Mouse (Mus musculus) fibroblast of lung, adult 2 months (primary cell): Measurements from ENCODE around the gene Pde7b.

Experiments
- DNase-seq: peaks from one replicate; pipeline ENCODE4 v3.0.0-alpha.2; 2011; ENCODE audit warnings: low read depth

Gene Pde7b

DNA sequence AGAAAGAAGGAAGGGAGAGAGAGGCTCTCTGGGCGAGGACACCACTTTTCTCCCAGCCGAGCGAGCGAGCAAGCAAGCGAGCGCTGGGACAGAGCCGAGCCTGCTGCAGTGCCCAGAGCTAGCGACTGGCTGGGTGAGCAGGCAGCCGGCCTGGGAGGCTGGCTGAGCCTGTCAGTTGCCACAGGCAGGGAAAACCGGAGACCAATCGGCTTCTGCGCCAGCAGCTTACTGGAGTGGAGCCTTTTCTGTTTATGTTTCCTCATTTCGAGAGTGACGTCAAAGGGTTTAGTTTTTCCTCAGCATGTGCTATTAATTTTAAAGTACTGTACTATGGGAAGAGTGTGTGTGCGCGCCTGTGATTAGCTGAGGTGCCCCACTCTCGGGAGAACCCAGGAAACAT, at the start of gene Pde7b:
Gene Pde7b (minus strand): TSS at position 173 of the 400 bp plus-strand sequence.
- DNase-seq = peak; percentile 84

- no peak for DNase-seq
These were observed 47.2 kb upstream of the Pde7b start for GRCm38 (mm10) chr10:20772056-20772455.

GRCm38 (mm10) chr10:20770418-20770888, 45.6 kb upstream of the Pde7b start:
- DNase-seq = no peak

DNA sequence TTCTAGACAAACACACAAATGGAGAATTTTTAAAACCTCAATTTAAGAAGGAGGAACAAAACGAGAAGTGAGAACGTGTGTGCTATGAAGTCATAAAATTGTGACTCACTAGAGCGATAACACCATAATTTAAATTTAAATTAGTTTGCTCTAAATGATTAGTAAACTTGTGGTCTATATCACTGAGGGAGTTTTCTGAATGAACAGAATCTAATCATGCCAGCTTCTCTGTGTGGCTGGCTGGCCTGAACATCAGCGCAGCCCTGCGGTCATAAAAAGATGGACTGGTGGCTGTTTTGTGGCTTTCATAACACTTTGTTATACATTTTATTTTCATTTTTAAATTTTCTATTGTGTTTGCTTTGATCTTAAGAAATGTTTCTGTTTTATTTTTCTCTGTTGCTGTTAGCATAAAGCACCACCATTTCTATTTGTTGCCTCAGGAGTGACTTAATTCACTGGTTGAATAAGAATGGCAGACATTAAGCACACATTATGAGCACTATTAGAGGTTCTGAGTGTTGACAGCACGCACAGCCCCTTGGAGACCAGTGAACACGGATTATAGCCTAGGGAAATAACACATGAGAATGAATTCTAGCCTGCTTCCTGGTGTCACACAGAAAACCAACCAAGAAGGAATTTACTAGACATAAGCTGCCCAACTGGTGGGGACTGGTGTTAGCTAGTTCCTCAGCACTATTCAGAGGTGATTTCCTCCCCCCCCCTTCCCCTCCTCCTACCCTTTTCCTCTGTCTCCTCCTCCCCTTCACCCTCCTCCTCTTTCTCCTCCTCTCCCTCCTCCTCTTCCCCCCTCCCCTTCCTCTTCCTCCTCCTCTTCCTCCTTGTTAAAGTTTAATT, 44.9 kb upstream of the Pde7b start:
- no peak for DNase-seq

GRCm38 (mm10) chr10:20764352-20764751, 39.5 kb upstream of the Pde7b start:
- no peak for DNase-seq

GRCm38 (mm10) chr10:20758939-20759338, 34.1 kb upstream of the Pde7b start:
- no peak for DNase-seq

GRCm38 (mm10) chr10:20758259-20758658, 33.4 kb upstream of the Pde7b start:
- DNase-seq = no peak

DNA sequence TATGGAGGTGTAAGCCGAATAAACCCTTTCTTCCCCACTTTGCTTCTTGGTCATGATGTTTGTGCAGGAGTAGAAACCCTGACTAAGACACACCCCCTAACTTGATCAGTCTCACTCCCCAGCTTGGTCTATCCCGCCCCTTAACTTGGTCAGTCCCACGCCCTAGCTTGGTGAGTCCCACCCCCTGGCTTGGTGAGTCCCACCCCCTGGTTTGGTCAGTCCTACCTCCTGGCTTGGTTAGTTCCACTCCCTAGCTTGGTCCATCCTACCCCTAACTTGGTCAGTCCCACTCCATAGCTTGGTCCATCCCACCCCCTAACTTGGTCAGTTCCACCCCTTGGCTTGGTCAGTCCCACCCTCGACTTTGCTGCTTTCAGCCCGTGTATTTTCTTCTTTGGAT, 31.3 kb upstream of the Pde7b start:
- DNase-seq = no peak

DNA sequence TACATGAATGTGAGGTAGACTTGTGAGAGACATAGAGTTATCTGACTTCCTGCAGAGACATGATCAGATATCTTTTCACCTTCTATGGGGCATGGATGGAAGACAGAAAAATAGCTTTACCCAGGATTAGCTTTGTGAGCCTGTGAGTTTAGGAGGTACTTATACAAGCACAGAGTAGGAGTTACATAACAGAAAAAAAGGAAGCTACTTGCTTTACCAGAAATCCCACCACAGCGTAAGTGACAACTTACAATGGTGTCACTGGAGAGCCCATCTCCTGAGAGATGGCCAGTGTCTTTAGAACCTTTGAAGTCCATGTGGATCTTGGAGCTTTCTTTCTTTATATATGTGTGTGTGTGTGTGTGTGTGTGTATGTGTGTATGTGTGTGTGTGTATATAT, 28.0 kb upstream of the Pde7b start:
- DNase-seq = no peak

DNA sequence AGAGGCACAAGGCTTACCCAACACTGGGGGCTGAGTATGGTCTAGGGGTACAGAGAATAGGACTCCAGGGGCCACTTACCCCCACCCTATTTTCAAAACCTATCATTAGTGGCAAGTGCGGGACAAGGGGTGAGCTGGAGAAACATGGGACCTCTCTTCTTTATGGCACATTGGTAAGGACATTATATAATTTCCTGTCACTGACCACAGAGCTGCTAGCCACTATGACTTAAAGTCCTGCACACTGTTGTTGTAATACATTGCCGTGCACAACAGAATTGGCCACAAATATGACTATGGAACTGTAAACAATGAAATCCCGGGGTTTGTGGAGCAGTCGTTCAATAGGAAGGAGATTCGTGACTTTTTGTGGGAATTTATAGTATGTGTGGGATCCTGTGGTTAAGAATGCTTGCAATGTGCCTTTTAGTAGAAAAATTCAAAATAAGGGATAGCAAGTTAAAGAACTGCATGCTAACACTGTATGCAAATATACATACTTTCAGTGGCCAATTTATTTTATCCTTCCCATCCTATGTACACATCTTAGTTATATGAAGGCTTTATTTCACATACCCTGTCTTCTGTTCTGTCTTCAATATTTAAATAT, 25.9 kb upstream of the Pde7b start:
- DNase-seq = no peak

DNA sequence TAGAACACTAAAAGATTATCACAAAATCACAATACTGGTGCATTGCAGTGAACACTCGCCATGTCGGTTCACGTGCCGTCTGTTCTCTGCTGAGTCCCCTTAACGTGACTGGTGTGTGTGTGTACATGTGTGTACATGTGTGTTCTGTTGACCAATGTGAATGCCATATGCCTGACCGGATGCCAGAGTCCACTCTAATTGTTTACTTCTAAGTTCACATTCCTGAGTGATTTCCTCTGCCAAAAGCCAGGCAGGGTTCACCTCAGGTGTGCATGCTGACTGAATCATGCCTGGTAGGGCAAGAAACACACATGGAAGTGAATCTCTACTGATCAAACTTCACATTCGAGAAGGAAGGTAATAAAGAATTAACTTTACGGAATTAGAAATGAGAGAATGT, 24.1 kb upstream of the Pde7b start:
- DNase-seq = no peak

DNA sequence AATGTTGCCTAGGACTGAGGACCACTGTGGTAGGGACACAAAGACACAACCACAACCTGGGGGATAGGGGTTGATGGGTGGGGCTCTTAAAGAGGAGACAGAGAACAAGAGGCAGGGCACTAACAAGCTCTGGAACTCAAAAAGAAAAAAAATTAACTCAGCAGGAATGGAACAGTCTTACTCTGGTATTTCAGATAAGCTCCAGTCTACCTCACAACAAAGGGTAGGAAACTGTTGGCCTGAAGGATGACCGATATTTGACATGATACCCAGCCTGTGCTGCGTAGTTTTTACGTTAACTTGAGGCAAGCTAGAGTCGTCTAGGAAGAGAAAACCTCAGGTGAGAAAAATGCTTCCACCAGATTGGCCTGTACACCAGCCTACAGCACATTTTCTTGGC, 22.4 kb upstream of the Pde7b start:
- no peak for DNase-seq

DNA sequence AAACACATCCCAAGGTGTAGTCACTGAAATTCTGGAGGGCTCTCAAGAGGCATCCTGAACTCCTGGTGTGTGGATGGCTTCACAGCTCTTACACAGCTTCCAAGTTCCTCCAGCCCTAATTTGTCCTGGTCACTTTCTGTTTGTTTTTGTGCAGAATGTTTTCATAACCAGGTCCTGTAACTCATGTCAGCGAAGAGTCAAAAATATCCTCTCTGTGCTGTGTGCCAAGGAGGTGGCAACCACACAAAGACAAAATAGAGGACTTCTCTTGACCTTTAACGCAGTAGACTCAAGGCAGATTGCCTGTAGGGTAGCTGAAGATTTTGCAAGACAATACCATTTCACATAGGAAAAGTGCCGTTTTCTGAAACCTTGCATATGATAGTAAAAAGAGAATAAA, 14.9 kb upstream of the Pde7b start:
- no peak for DNase-seq

- DNase-seq = no peak
These were observed 12.3 kb upstream of the Pde7b start for GRCm38 (mm10) chr10:20737146-20737545.

GRCm38 (mm10) chr10:20735775-20736449, 11.0 kb upstream of the Pde7b start:
- DNase-seq = no peak

GRCm38 (mm10) chr10:20733576-20733975, 8.7 kb upstream of the Pde7b start:
- DNase-seq = no peak

DNA sequence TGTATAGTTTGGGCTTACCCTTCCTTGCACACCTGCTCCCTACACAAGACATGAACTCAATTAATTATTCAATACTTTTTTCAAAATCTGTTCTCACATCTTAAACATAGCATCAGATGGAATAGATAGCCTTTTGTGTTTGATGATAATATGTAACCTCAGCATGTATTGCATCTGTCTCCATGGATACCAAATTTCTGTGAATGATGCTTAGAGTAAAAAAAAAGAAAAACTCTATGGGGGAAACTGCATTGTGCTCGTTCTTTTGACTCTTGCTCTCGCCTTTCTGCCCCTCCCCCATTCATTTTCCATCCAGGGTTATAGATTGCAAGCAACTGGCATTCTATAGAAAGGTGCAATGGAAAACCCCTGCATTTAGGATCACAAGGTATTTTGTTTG, 7.3 kb upstream of the Pde7b start:
- DNase-seq = no peak

DNA sequence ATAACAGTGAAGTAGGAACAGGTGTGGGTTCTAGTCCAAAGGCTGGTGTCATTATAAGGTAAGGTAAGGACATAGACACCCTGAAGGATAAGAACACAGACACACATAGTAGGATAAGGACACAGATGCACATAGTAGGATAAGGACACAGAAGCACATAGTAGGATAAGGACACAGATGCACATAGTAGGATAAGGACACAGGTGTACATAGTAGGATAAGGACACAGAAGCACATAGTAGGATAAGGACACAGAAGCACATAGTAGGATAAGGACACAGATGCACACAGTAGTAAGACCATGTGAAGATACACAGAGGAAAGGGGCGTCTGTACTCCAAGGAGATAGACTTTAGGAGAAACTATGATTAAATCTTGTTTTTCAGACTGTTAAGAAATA, 5.2 kb upstream of the Pde7b start:
- no peak for DNase-seq

DNA sequence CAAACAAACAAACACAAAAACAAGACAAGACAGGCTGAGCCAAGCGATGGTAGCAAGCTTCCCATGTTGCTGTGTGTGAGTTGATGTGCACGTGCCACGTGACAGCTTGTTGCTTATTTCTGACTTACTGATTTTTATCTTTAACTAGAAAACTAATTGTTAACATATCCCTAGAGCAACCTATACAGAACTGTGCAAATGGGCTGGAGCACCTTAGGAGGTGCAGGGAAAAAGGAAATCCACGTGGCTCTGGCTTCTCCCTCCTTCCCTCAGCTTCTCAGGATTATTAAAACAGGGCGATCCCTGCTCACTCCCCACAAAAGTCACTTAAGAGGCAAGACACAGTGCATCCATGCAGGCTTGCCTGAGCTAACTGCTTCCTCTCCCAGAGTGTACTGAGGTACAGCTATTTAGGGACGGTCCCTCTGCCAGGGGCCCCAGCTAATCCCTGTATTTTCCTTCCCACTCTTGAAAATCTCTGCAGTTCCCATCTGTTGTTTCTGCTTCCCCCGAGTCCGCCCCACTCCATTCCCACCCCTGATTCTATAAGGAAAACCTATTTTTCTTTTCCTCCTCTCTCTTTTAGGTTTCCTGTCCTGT, 606 bp upstream of the Pde7b start:
- DNase-seq = no peak

- no peak for DNase-seq
These were observed 427 bp downstream of the Pde7b start for GRCm38 (mm10) chr10:20724451-20724850.

- DNase-seq = no peak
These were observed 916 bp downstream of the Pde7b start for GRCm38 (mm10) chr10:20723962-20724361.

- no peak for DNase-seq
These were observed 1.4 kb downstream of the Pde7b start for GRCm38 (mm10) chr10:20723521-20723915.
